Mouse (Mus musculus) Patski (cell line): Measurements from ENCODE around the gene Gm8113. TPM values are rescaled to one million over a fixed set of nuclear protein-coding genes. Genes with fewer than 3 reads are reported as not detected.
"Not testable (repeated sequence)": the region's sequence is repeated elsewhere in the genome, so short reads cannot be mapped to it uniquely, and the experiment has no call there.

Experiments
- ATAC-seq: fragments of 100-300 bp; one replicate; pipeline ENCODE4 v1.8.0; 2021
- CTCF ChIA-PET: fragments of 350-600 bp; sonication (Branson Sonifier 250); formaldehyde crosslinking; loops from one replicate; lab custom pipeline; 2022; ENCODE audit warnings: inconsistent platforms; lab: Charles Lee
- POLR2A ChIA-PET: fragments of 350-600 bp; sonication (Branson Sonifier 250); formaldehyde crosslinking; loops from one replicate; lab custom pipeline; 2022; ENCODE audit warnings: antibody characterized with exemption, inconsistent platforms; lab: Charles Lee
- DNase-seq: peaks from one replicate; pipeline ENCODE4 v3.0.0-alpha.2; 2011; ENCODE audit warnings: low read depth, low spot score
- H3K27me3 ChIP-seq: fragments of 371-371 bp; one replicate; pipeline ENCODE4 v1.5.1; 2021
- CTCF ChIP-seq: fragments of 100-300 bp; IDR thresholded peaks from one replicate; pipeline ENCODE4 v1.5.1; 2021
- in situ Hi-C: fragments of 300-500 bp; cut with MboI; formaldehyde crosslinking; loops from 3 replicates; pipeline ENCODE4 v1.11.1; 2018; ENCODE audit warnings: low pct_unique_long_range_greater_than_20kb, mixed read lengths
- polyA plus RNA-seq: library from polyadenylated mRNA; unstranded; gene quantifications from one replicate; pipeline ENCODE4 v1.2.3, GENCODE M21; 2021

Gm8113 gene
- 6.6 TPM for polyA plus RNA-seq

DNA sequence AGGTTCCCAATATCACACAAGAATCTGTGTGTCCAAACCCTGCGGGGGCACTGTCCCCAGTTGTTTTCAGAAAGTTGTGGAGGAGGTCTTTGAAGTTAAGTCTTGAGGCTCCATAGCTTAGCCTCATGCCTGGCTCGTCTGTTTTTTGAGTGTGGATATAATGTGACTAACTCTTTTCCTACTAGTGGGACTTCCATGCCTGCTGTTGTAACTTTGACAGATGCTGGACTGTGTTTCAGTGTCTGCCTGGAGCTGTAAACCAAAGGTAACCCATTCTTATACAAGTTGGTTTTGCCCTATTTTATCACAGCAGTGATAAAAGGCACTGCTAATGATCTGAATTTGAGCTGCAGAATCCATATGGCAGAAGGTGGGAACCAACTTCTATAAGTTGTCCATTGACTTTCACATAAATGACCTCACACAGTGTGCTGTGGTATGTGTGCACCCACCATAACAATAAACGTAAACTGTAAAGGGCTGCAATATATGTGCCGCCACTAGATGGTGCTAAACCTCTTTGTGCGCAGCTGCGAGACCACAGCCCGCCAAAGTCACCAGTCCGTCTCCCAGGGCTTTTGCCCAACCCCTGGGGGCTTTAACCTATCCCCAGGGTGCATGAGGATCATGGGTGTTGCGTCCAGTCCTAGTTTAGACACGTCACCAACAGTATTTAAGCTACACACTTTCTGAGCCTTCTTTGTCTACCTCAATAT lies at the start of gene Gm8113:
TSS of gene Gm8113 (plus strand) at position 703 of the 716 bp plus-strand sequence.
- ATAC-seq, H3K27me3 ChIP-seq, POLR2A ChIA-PET, DNase-seq, in situ Hi-C loops, CTCF ChIA-PET: not testable (repeated sequence)
- peak; percentile 50 for TF ChIP-seq CTCF

DNA sequence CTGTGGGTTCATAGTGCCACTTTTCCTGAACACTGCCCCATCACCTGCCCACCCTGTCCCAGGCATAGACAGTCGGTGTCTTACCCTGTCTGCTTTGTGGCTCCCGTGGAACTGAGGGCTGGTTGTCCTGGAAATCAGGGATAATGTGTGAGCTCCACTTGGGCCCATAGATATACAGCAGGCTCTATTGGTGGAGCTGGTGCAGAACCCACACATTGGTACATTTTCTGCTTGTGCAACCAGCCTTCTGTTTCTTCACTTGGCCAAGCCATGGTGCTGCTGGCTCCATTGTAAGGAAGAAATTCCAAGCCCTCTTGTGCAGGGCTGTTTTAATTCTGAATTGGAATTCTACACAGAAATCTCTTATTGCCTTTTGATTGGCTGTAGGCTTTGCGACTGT lies 49.8 kb upstream of the Gm8113 start, which contains the start of gene Ear1:
TSS of gene Ear1 (minus strand) at position 101 of the 400 bp plus-strand sequence.
- ATAC-seq, in situ Hi-C loops, DNase-seq, H3K27me3 ChIP-seq, POLR2A ChIA-PET, CTCF ChIA-PET: not testable (repeated sequence)

DNA sequence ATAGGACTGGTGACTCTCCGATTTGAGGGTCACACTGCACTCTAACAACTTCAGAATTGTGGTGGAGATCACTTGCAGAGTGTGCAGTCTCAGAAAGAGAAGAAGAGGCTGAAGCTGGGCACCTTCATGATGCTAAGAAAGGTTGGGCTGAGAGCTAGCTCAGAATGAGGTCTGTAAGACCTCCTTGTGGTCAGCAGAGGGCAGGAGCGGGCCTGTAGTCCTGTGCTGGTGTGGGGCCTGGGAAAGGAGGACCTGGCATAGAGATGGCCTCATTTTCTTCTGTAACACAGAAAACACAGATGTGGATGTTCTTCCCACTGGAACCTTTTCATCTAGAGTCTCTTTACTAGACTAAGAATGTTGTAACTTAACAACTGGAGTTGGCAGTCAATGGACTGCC lies 47.4 kb upstream of the Gm8113 start:
- DNase-seq, H3K27me3 ChIP-seq, ATAC-seq, in situ Hi-C loops, CTCF ChIA-PET, POLR2A ChIA-PET: not testable (repeated sequence)

GRCm38 (mm10) chr14:43879966-43880545 lies 45.1 kb upstream of the Gm8113 start:
- ATAC-seq, in situ Hi-C loops, DNase-seq, POLR2A ChIA-PET, H3K27me3 ChIP-seq, CTCF ChIA-PET: not testable (repeated sequence)

GRCm38 (mm10) chr14:43886235-43886634 lies 39.0 kb upstream of the Gm8113 start:
- CTCF ChIA-PET, in situ Hi-C loops, H3K27me3 ChIP-seq, DNase-seq, ATAC-seq, POLR2A ChIA-PET: not testable (repeated sequence)

- CTCF ChIA-PET, DNase-seq, POLR2A ChIA-PET, ATAC-seq, H3K27me3 ChIP-seq, in situ Hi-C loops: not testable (repeated sequence)
Observed at GRCm38 (mm10) chr14:43891288-43891687, 33.9 kb upstream of the Gm8113 start.

DNA sequence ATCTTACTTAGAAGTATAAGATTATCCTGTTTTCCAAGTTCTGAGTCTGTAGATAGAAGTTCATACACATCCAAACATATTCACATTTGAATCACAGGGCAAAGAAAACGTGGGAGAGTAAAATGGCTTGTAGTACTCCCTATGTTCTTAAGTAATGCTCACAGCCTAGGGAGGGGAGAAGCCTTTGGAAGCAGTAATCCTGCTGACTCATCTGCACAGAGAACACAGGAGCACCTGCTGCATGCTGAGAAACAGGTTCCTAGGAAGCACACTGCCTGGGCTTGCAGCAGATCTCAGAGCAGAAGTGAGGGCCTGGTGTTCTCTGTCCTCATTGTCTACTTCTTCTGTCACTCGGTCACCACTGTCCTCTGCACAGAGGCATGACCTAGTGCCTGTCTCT lies 29.8 kb upstream of the Gm8113 start:
- DNase-seq, ATAC-seq, CTCF ChIA-PET, POLR2A ChIA-PET, H3K27me3 ChIP-seq, in situ Hi-C loops: not testable (repeated sequence)

GRCm38 (mm10) chr14:43898577-43898976 lies 26.6 kb upstream of the Gm8113 start:
- H3K27me3 ChIP-seq, ATAC-seq, POLR2A ChIA-PET, DNase-seq, in situ Hi-C loops, CTCF ChIA-PET: not testable (repeated sequence)

- peak; percentile 35 for ATAC-seq
- DNase-seq, POLR2A ChIA-PET, H3K27me3 ChIP-seq, CTCF ChIA-PET, in situ Hi-C loops: not testable (repeated sequence)
Observed at GRCm38 (mm10) chr14:43918214-43918613, 7.0 kb upstream of the Gm8113 start.

DNA sequence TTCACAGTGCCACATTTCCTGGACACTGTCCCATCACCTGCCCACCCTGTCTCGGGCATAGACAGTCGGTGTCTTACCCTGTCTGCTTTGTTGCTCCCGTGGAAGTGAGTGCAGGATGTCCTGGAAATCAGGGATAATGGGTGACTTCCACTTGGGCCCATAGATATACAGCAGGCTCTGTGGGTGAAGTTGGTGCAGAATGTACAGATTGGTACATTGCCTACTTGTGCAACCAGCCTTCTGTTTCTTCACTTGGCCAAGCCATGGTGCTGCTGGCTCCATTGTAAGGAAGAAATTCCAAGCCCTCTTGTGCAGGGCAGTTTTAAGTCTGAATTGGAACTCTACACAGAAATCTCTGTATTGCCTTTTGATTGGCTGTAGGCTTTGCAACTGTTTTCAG lies 1.7 kb upstream of the Gm8113 start, which contains the start of gene Ear10:
TSS of gene Ear10 (minus strand) at position 101 of the 400 bp plus-strand sequence.
- CTCF ChIA-PET, ATAC-seq, POLR2A ChIA-PET, in situ Hi-C loops, DNase-seq, H3K27me3 ChIP-seq: not testable (repeated sequence)

GRCm38 (mm10) chr14:43925404-43925950 lies 287 bp downstream of the Gm8113 start:
- ATAC-seq, H3K27me3 ChIP-seq, in situ Hi-C loops, POLR2A ChIA-PET, DNase-seq, CTCF ChIA-PET: not testable (repeated sequence)
